Mouse (Mus musculus): Measurements from ENCODE around the gene Astl.

DNA sequence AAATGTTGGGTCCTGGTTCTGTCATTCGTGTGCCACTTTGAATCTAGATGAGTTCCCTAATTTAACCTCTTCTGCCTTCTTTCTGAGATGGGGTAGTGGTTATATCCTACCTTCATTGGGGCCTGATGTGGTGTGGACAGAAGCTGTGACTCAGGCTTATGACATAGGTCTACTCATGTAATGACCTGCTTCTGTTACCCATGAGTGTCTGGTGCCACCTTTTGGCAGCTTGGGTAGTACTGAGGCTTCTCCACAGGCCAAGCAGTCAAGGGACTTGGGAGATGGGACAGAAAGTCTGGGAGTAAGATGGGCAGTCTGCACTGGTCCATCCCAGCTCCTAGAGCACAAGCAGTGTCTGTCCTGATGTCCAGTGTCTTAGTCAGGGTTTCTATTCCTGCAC lies 7.9 kb downstream of the Astl start:
- TF ChIP-seq CTCF (IDR thresholded peaks at IDR 0.05 in 2 of 3, conservative IDR thresholded peaks at IDR 0.05 in 1 of 3; ENCODE audit: control insufficient read depth in 1 of 3, insufficient read depth in 1 of 3, low read depth in 2 of 3, low read length in 3 of 3, poor library complexity in 1 of 3, severe bottlenecking in 1 of 3) (peak; percentile 10 to 35 (median 21); a peak in 2 of 6 replicates), BHLHE40 (IDR thresholded peaks at IDR 0.05; ENCODE audit: borderline replicate concordance, low read depth, low read length) (no peak), RAD21 (IDR thresholded peaks at IDR 0.05; ENCODE audit: low read depth, low read length) (peak; percentile 38), POLR2AphosphoS5 (IDR thresholded peaks at IDR 0.05; ENCODE audit: borderline replicate concordance, low read depth, low read length) (no peak), TCF12 (IDR thresholded peaks at IDR 0.05; ENCODE audit: low read depth, low read length) (no peak), SIN3A (IDR thresholded peaks at IDR 0.05; ENCODE audit: low read length) (no peak), RCOR1 (IDR thresholded peaks at IDR 0.05; ENCODE audit: low read depth, low read length) (no peak), HCFC1 (IDR thresholded peaks at IDR 0.05; ENCODE audit: low read depth, low read length) (no peak), TBP (IDR thresholded peaks at IDR 0.05; ENCODE audit: low read depth, low read length) (no peak), POLR2A (IDR thresholded peaks at IDR 0.05; ENCODE audit: control insufficient read depth in 1 of 2, insufficient read depth in 1 of 2, low read depth in 1 of 2, low read length in 2 of 2, poor library complexity in 1 of 2) (no peak), NELFE (IDR thresholded peaks at IDR 0.05; ENCODE audit: low read depth, low read length) (no peak)
